ENCODE assay signal across 17 mouse cellular contexts in genomic region chr4:103095921-103096320, GRCm38 (mm10).
"Had no signal": no experiment of that assay in that cellular context is flagged by ENCODE, and none has a peak within 500 bp of the region (broad histone marks: within the 10 kb centered on the region; RNA-seq: fewer than 3 reads in every experiment).

No protein-coding gene starts in this region.

- H3K27ac ChIP-seq: layer of hippocampus, adult 2 months; limb, embryonic 12.5 days; liver, embryonic 13.5 days; lung, embryonic 15.5 days; macrophage; midbrain, embryonic 15.5 days; neural tube, embryonic 15.5 days; stomach, embryonic 15.5 days had no signal

- H3K9ac ChIP-seq: limb, embryonic 12.5 days; liver, embryonic 13.5 days; liver, postnatal 0 days; lung, embryonic 15.5 days; midbrain, embryonic 15.5 days; neural tube, embryonic 15.5 days; stomach, embryonic 15.5 days had no signal

- H3K36me3 ChIP-seq: limb, embryonic 12.5 days; liver, embryonic 13.5 days; lung, embryonic 15.5 days; midbrain, embryonic 15.5 days; neural tube, embryonic 15.5 days; stomach, embryonic 15.5 days had no signal

- DNase-seq: kidney, adult 8-10 months; kidney, postnatal 25 days; liver; liver, embryonic 13.5 days; liver, postnatal 0 days; lung, postnatal 14 days; thymus, adult 2 months; thymus, postnatal 36 days had no signal

- H3K4me1 ChIP-seq: limb, embryonic 12.5 days; liver, embryonic 13.5 days; lung, embryonic 15.5 days; megakaryocyte, embryonic 14.5 days; midbrain, embryonic 15.5 days; neural tube, embryonic 15.5 days; stomach, embryonic 15.5 days had no signal

- H3K4me3 ChIP-seq: layer of hippocampus, adult 2 months; limb, embryonic 12.5 days; liver, embryonic 13.5 days; lung, embryonic 15.5 days; megakaryocyte, embryonic 14.5 days; midbrain, embryonic 15.5 days; neural tube, embryonic 15.5 days; stomach, embryonic 15.5 days had no signal

- H3K4me2 ChIP-seq: limb, embryonic 12.5 days; liver, embryonic 13.5 days; lung, embryonic 15.5 days; midbrain, embryonic 11.5 days; midbrain, embryonic 15.5 days; neural tube, embryonic 15.5 days; stomach, embryonic 15.5 days had no signal

- H3K27me3 ChIP-seq: limb, embryonic 12.5 days; liver, embryonic 13.5 days; lung, embryonic 15.5 days; megakaryocyte, embryonic 14.5 days; midbrain, embryonic 15.5 days; neural tube, embryonic 15.5 days; stomach, embryonic 15.5 days had no signal

- H3K9me3 ChIP-seq: limb, embryonic 12.5 days; liver, embryonic 13.5 days; lung, embryonic 15.5 days; megakaryocyte, embryonic 14.5 days; midbrain, embryonic 15.5 days; neural tube, embryonic 15.5 days; stomach, embryonic 15.5 days had no signal
